Mouse (Mus musculus): Measurements from ENCODE around the gene Gstt4.

GRCm38 (mm10) chr10:75830275-75830670 lies 7.9 kb upstream of the Gstt4 start:
- no peak for TF ChIP-seq POLR2A (IDR thresholded peaks at IDR 0.05; ENCODE audit: borderline replicate concordance, low read depth, low read length)
- TF ChIP-seq CTCF (IDR thresholded peaks at IDR 0.05; ENCODE audit: low read depth, low read length), result no peak
